Mouse (Mus musculus): ENCODE data around the gene Galnt18.

DNA sequence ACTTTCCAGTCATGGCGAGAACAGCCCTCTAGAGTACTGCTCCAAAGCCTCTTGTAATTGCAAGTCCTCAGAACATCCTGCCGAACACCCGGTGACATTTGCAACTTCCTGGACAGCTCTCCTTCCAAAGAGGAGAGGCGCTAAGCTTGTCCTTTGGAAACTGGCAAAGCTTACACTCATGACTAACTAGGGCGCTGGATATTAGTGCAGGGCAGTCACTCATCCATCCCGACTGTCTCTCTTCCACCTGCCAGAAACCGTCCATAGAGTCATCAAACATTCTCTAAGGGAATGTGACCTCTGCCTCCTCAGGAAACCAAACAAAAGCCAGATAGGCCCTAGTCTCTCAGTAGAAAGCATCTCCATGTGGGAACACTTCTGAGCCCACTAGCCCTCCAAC, 3.6 kb downstream of the Galnt18 start:
- TF ChIP-seq CTCF (IDR thresholded peaks at IDR 0.05; ENCODE audit: control insufficient read depth, insufficient read depth, insufficient read length): no peak
- no peak for TF ChIP-seq CEBPB (IDR thresholded peaks at IDR 0.05; ENCODE audit: low read depth)
- no peak for TF ChIP-seq FOSL1 (IDR thresholded peaks at IDR 0.05; ENCODE audit: insufficient read depth, low read length, poor library complexity, severe bottlenecking)
- TF ChIP-seq USF1 (IDR thresholded peaks at IDR 0.05; ENCODE audit: low read depth): no peak
- TF ChIP-seq MAX (IDR thresholded peaks at IDR 0.05): no peak
- TF ChIP-seq MYOD1 (IDR thresholded peaks at IDR 0.05; ENCODE audit: control insufficient read depth, insufficient read length, low read depth): no peak

Measured in C2C12 (cell line).